Mouse (Mus musculus): ENCODE measurements at regions not wholly inside any gene's neighbourhood (a gene's known extent, or its start where the extent isn't known, plus 50 kb on each side); places are given as distances from the start of the nearest gene placed in this dataset.

DNA sequence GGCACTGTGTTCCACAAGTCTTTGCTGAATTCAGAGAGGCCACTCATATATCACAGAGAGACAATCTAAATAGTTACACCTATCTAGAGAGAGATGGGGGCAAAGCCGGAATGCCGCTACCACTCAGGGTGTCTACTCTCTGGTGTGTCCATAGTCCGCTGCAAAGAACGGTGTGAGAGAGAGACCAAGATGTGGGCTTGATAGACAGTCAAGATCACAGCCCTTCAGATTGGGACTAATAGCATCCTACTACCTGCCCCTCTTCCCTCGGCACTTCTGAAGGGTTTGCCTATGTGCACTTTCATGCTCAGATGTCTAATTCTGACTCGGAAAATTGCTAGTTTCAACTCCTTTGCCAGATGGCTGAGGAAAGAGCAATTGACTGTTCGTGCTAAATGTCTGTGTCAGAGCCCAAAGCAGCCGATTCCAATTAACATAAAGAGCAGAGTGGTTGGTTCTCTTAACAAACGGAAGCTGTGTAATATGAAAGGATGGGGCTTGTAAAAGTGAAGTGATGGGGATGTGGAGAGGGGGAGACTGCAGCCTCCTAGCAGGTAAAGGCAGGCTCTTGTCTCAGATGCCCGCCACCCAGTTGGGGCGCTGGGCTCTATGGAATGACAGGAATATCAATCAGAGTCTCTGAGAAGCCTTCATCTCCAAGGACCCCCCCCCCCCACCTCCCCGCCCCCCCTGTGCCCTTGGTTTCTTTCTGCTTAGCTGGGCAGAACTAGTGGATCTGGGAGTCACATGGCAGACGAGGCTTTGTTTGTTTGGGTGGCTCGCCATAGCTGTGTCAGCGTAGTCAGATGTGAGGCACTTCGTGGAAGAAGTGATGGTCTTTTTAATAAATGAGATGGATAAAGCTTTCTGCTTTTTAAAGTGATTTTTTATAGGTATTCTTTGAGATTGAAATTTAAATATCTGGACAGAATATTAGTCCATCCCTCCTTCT, 193.7 kb downstream of the Phlda1 start:
- Histone ChIP-seq H3K9me3 (replicated peaks; ENCODE audit: insufficient read depth, low read length) (no peaks in the 10 kb centered on the region), H3K27me3 (ENCODE audit: control insufficient read depth in 1 of 2, insufficient read depth in 2 of 2, low read length in 2 of 2) (peaks cover 0 to 3% of the 10 kb centered on the region in 2 experiments; a peak in 3 of 4 replicates), H3K4me1 (ENCODE audit: control insufficient read depth in 1 of 2, insufficient read depth in 2 of 2, low read length in 2 of 2) (no peaks in the 10 kb centered on the region), H3K4me3 (ENCODE audit: control insufficient read depth in 1 of 2, insufficient read depth in 1 of 2, low read depth in 2 of 2, low read length in 2 of 2) (no peak overlapping the region), H3K36me3 (ENCODE audit: control insufficient read depth in 1 of 2, insufficient read depth in 2 of 2, low read length in 2 of 2) (no peaks in the 10 kb centered on the region), H3K9ac (ENCODE audit: control insufficient read depth, low read depth, low read length, poor library complexity, severe bottlenecking) (no peak overlapping the region), H3K79me2 (ENCODE audit: control insufficient read depth, insufficient read depth, low read length, poor library complexity) (no peaks in the 10 kb centered on the region), H3K27ac (ENCODE audit: control insufficient read depth, low read depth, low read length) (no peak overlapping the region)
- no peak for DNase-seq (ENCODE audit: low read depth, low spot score)
- TF ChIP-seq RAD21 (IDR thresholded peaks at IDR 0.05; ENCODE audit: low read depth, low read length): no peak
- TF ChIP-seq TCF12 (IDR thresholded peaks at IDR 0.05; ENCODE audit: low read depth, low read length): no peak
- no peak for TF ChIP-seq CTCF (IDR thresholded peaks at IDR 0.05 in 2 of 3, conservative IDR thresholded peaks at IDR 0.05 in 1 of 3; ENCODE audit: control insufficient read depth in 1 of 3, insufficient read depth in 1 of 3, low read depth in 2 of 3, low read length in 3 of 3, poor library complexity in 1 of 3, severe bottlenecking in 1 of 3)

GRCm38 (mm10) chr10:111700570-111700969, 194.5 kb downstream of the Phlda1 start:
- Histone ChIP-seq H3K79me2 (ENCODE audit: control insufficient read depth, insufficient read depth, low read length, poor library complexity) (no peaks in the 10 kb centered on the region), H3K9me3 (replicated peaks; ENCODE audit: insufficient read depth, low read length) (no peaks in the 10 kb centered on the region), H3K36me3 (ENCODE audit: control insufficient read depth in 1 of 2, insufficient read depth in 2 of 2, low read length in 2 of 2) (no peaks in the 10 kb centered on the region), H3K4me1 (ENCODE audit: control insufficient read depth in 1 of 2, insufficient read depth in 2 of 2, low read length in 2 of 2) (no peaks in the 10 kb centered on the region), H3K27me3 (ENCODE audit: control insufficient read depth in 1 of 2, insufficient read depth in 2 of 2, low read length in 2 of 2) (peaks cover 0 to 3% of the 10 kb centered on the region in 2 experiments; a peak in 3 of 4 replicates), H3K9ac (ENCODE audit: control insufficient read depth, low read depth, low read length, poor library complexity, severe bottlenecking) (no peak overlapping the region), H3K27ac (ENCODE audit: control insufficient read depth, low read depth, low read length) (no peak overlapping the region), H3K4me3 (ENCODE audit: control insufficient read depth in 1 of 2, insufficient read depth in 1 of 2, low read depth in 2 of 2, low read length in 2 of 2) (no peak overlapping the region)
- no peak for TF ChIP-seq MXI1 (IDR thresholded peaks at IDR 0.05; ENCODE audit: low read depth, low read length)
- DNase-seq (ENCODE audit: low read depth, low spot score): no peak

- no peak for DNase-seq (ENCODE audit: low read depth, low spot score)
- no peak overlapping the region for H3K27ac ChIP-seq (ENCODE audit: control insufficient read depth, low read depth, low read length)
- no peaks in the 10 kb centered on the region for H3K4me1 ChIP-seq (ENCODE audit: control insufficient read depth in 1 of 2, insufficient read depth in 2 of 2, low read length in 2 of 2)
- no peaks in the 10 kb centered on the region for H3K36me3 ChIP-seq (ENCODE audit: control insufficient read depth in 1 of 2, insufficient read depth in 2 of 2, low read length in 2 of 2)
- H3K4me3 ChIP-seq (ENCODE audit: control insufficient read depth in 1 of 2, insufficient read depth in 1 of 2, low read depth in 2 of 2, low read length in 2 of 2): no peak overlapping the region
- H3K27me3 ChIP-seq (ENCODE audit: control insufficient read depth in 1 of 2, insufficient read depth in 2 of 2, low read length in 2 of 2): peaks cover 0 to 3% of the 10 kb centered on the region in 2 experiments; a peak in 3 of 4 replicates
- no peaks in the 10 kb centered on the region for H3K9me3 ChIP-seq (replicated peaks; ENCODE audit: insufficient read depth, low read length)
- no peak overlapping the region for H3K9ac ChIP-seq (ENCODE audit: control insufficient read depth, low read depth, low read length, poor library complexity, severe bottlenecking)
- no peaks in the 10 kb centered on the region for H3K79me2 ChIP-seq (ENCODE audit: control insufficient read depth, insufficient read depth, low read length, poor library complexity)
- TF ChIP-seq MEF2A (IDR thresholded peaks at IDR 0.05; ENCODE audit: extremely low read depth, insufficient replicate concordance, low read depth, low read length, poor library complexity, severe bottlenecking): no peak
- TF ChIP-seq POLR2AphosphoS2 (IDR thresholded peaks at IDR 0.05; ENCODE audit: low read length): no peak
- no peak for TF ChIP-seq UBTF (IDR thresholded peaks at IDR 0.05; ENCODE audit: borderline replicate concordance, insufficient read depth, low read depth, low read length)
- no peak for TF ChIP-seq POLR2A (IDR thresholded peaks at IDR 0.05; ENCODE audit: control insufficient read depth in 1 of 2, insufficient read depth in 1 of 2, low read depth in 1 of 2, low read length in 2 of 2, poor library complexity in 1 of 2)
- no peak for TF ChIP-seq MAX (IDR thresholded peaks at IDR 0.05; ENCODE audit: low read length)
Measured at GRCm38 (mm10) chr10:111701138-111701537, 195.1 kb downstream of the Phlda1 start.

All from MEL (cell line).